Mouse (Mus musculus): ENCODE data around the gene 9430015G10Rik. TPM values are rescaled to one million over a fixed set of nuclear protein-coding genes. Genes with fewer than 3 reads are reported as not detected.

The 9430015G10Rik gene
- polyA plus RNA-seq, 1 experiment from 2014 or later, result 16.2 TPM

Other genes with a start within 250 kb of the 9430015G10Rik start
- gene Tas1r3, start 246.6 kb upstream of the 9430015G10Rik start, polyA plus RNA-seq (2015; fragmentation: Nextera tagmentation; extraction: Ambion mirVana), result 0.09 and 0.11 TPM in 2 replicates
- gene Cptp, start 240.5 kb upstream of the 9430015G10Rik start, polyA plus RNA-seq (2015; fragmentation: Nextera tagmentation; extraction: Ambion mirVana), result 9.1 and 9.8 TPM in 2 replicates
- gene Ints11, start 240.4 kb upstream of the 9430015G10Rik start, polyA plus RNA-seq (2015; fragmentation: Nextera tagmentation; extraction: Ambion mirVana), result 36.0 and 36.4 TPM in 2 replicates
- gene Pusl1, start 218.2 kb upstream of the 9430015G10Rik start, polyA plus RNA-seq (2015; fragmentation: Nextera tagmentation; extraction: Ambion mirVana), result 32.5 and 33.1 TPM in 2 replicates
- 8.8 and 10.4 TPM in 2 replicates for gene Acap3, start 218.2 kb upstream of the 9430015G10Rik start, polyA plus RNA-seq (2015; fragmentation: Nextera tagmentation; extraction: Ambion mirVana)
- gene Ube2j2, start 166.2 kb upstream of the 9430015G10Rik start, polyA plus RNA-seq (2015; fragmentation: Nextera tagmentation; extraction: Ambion mirVana), result 72.0 and 81.6 TPM in 2 replicates
- 20.3 and 32.8 TPM in 2 replicates for gene C1qtnf12, start 147.7 kb upstream of the 9430015G10Rik start, polyA plus RNA-seq (2015; fragmentation: Nextera tagmentation; extraction: Ambion mirVana)
- 8.8 and 10.7 TPM in 2 replicates for gene B3galt6, start 117.3 kb upstream of the 9430015G10Rik start, polyA plus RNA-seq (2015; fragmentation: Nextera tagmentation; extraction: Ambion mirVana)
- gene Sdf4, start 117.1 kb upstream of the 9430015G10Rik start, polyA plus RNA-seq (2015; fragmentation: Nextera tagmentation; extraction: Ambion mirVana), result 127 and 136 TPM in 2 replicates
- gene Tnfrsf4, start 96.1 kb upstream of the 9430015G10Rik start, polyA plus RNA-seq (2015; fragmentation: Nextera tagmentation; extraction: Ambion mirVana), result 0.42 and 0.47 TPM in 2 replicates
- gene Tnfrsf18, start 83.8 kb upstream of the 9430015G10Rik start, polyA plus RNA-seq (2015; fragmentation: Nextera tagmentation; extraction: Ambion mirVana), result 1.9 and 2.0 TPM in 2 replicates
- gene Ttll10, start 50.6 kb upstream of the 9430015G10Rik start, polyA plus RNA-seq (2015; fragmentation: Nextera tagmentation; extraction: Ambion mirVana), result 0.60 and 0.66 TPM in 2 replicates
- 0.16 and 0.22 TPM in 2 replicates for gene Rnf223, start 20.5 kb downstream of the 9430015G10Rik start, polyA plus RNA-seq (2015; fragmentation: Nextera tagmentation; extraction: Ambion mirVana)
- 43.8 and 45.3 TPM in 2 replicates for gene Agrn, start 87.5 kb downstream of the 9430015G10Rik start, polyA plus RNA-seq (2015; fragmentation: Nextera tagmentation; extraction: Ambion mirVana)
- gene Isg15, start 90.8 kb downstream of the 9430015G10Rik start, polyA plus RNA-seq (2015; fragmentation: Nextera tagmentation; extraction: Ambion mirVana), result 3.5 and 4.3 TPM in 2 replicates
- 3.2 and 3.3 TPM in 2 replicates for gene AW011738, start 93.3 kb downstream of the 9430015G10Rik start, polyA plus RNA-seq (2015; fragmentation: Nextera tagmentation; extraction: Ambion mirVana)
- 2.7 and 3.0 TPM in 2 replicates for gene Perm1, start 105.9 kb downstream of the 9430015G10Rik start, polyA plus RNA-seq (2015; fragmentation: Nextera tagmentation; extraction: Ambion mirVana)
- 13.1 and 13.3 TPM in 2 replicates for gene Plekhn1, start 124.9 kb downstream of the 9430015G10Rik start, polyA plus RNA-seq (2015; fragmentation: Nextera tagmentation; extraction: Ambion mirVana)
- 39.3 and 41.8 TPM in 2 replicates for gene Noc2l, start 126.0 kb downstream of the 9430015G10Rik start, polyA plus RNA-seq (2015; fragmentation: Nextera tagmentation; extraction: Ambion mirVana)
- gene Samd11, start 145.7 kb downstream of the 9430015G10Rik start, polyA plus RNA-seq (2015; fragmentation: Nextera tagmentation; extraction: Ambion mirVana), result 1.2 TPM in 2 replicates
- not detected in 2 replicates for gene Vmn2r-ps159, start 221.1 kb downstream of the 9430015G10Rik start, polyA plus RNA-seq (2015; fragmentation: Nextera tagmentation; extraction: Ambion mirVana)

Measured in heart, embryonic 13.5 days (tissue).